Mouse (Mus musculus) hindbrain, embryonic 14.5 days (tissue): Measurements from ENCODE around the gene Thap3. TPM values are rescaled to one million over a fixed set of nuclear protein-coding genes. Genes with fewer than 3 reads are reported as not detected.

ENCODE experiments used
- polyA plus RNA-seq: library from polyadenylated mRNA; unstranded; fragments of >200 nt; fragmentation: Nextera tagmentation; extraction: Ambion mirVana; gene quantifications from 2 replicates; pipeline ENCODE4 v1.2.1, GENCODE M21; 2014

Thap3 gene
- polyA plus RNA-seq, 1 experiment from 2014 or later = 25.1 TPM

Other genes with a start within 250 kb of the Thap3 start
- gene Camta1, start 127.1 kb downstream of the Thap3 start, polyA plus RNA-seq = 170 and 171 TPM in 2 replicates
- 72.0 TPM in 2 replicates for gene Dnajc11, start 55.3 kb downstream of the Thap3 start, polyA plus RNA-seq
- gene Phf13, start 7.3 kb upstream of the Thap3 start, polyA plus RNA-seq = 20.6 and 26.4 TPM in 2 replicates
- 2.5 and 3.2 TPM in 2 replicates for gene Klhl21, start 19.8 kb upstream of the Thap3 start, polyA plus RNA-seq
- 19.1 and 20.7 TPM in 2 replicates for gene Zbtb48, start 38.7 kb upstream of the Thap3 start, polyA plus RNA-seq
- 0.90 and 1.0 TPM in 2 replicates for gene Tas1r1, start 49.6 kb upstream of the Thap3 start, polyA plus RNA-seq
- 24.4 and 26.1 TPM in 2 replicates for gene Nol9, start 50.3 kb upstream of the Thap3 start, polyA plus RNA-seq
- gene Plekhg5, start 83.5 kb upstream of the Thap3 start, polyA plus RNA-seq = 10.0 and 10.9 TPM in 2 replicates
- gene Tnfrsf25, start 126.9 kb upstream of the Thap3 start, polyA plus RNA-seq = 0.94 and 0.95 TPM in 2 replicates
- gene Espn, start 163.4 kb upstream of the Thap3 start, polyA plus RNA-seq = 0.25 and 0.40 TPM in 2 replicates
- gene Hes2, start 169.9 kb upstream of the Thap3 start, polyA plus RNA-seq = not detected in 2 replicates
- 352 and 396 TPM in 2 replicates for gene Acot7, start 189.1 kb upstream of the Thap3 start, polyA plus RNA-seq